Mouse (Mus musculus): Measurements from ENCODE around the gene Sympk.

Sympk gene

DNA sequence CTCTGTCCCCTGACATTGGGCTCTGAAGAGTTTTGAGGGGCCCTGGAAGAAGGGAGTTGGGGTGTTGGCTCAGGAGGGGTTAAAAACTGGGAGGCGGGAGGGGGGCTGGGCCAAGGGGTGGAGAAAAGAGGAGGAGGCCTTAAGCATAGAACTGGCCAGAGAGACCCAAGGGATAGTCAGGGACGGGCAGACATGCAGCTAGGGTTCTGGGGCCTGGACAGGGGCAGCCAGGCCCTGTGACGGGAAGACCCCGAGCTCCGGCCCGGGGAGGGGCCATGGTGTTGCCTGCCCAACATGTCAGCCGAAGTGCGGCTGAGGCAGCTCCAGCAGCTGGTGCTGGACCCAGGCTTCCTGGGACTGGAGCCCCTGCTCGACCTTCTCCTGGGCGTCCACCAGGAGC is 59.5 kb downstream of the Sympk start, which contains the start of gene Dmpk:
Gene Dmpk, plus strand, starts transcription at position 149 of the 400 bp plus-strand sequence.
- no peak for DNase-seq (ENCODE audit: low read depth, low spot score)

DNA sequence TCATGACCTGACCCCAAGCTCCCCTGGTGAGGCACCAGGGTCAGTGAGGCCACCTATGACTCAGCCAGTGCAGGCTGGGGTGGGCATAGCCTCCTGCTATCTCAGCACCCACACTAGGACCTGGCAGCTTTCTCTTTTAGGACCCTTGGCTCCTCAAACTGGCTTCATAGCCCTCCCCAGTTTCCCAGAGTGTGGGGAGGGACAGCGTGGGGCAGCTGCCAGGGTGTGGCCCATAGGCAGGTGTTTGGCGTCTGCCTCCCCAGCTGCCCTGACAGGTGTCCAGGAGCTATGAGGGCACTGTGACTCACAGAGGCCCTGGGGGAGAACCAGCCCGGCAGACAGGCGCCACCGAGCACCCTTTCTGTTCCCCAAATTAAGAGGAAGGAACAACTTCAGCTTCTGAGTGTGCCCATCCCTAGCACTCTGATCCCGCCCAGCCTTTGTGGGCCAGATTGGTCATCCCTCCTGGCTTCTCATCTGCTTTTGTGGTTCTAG is 60.1 kb downstream of the Sympk start:
- DNase-seq (ENCODE audit: low read depth, low spot score): no peak

DNA sequence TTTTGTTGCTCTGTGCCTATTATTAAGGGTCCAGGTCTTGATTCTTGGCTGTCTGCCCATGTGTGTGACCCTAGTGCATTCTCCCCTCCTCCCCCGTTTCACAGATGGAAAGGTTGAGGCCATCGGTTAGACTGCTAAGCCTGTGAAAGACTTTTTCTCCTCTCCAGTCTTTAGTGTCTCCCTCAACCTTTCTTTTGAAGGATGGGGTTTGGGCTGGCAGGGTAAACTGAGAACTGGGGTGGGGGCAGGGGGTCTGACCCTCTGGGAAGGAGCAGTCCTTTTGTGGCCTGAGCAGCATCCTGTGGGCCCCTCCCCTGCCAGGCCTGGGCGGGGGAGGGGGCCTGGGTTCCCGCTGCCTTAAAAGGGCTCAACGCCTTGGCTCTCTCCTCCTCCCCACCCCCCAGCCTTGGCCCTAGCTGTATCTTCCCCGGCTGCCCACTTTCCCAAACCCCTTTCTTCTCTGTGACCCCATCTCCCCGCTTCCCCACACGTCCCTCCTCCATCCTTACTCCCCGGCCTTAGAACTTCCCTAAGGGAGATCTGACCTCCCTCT is 60.8 kb downstream of the Sympk start:
- no peak for DNase-seq (ENCODE audit: low read depth, low spot score)

DNA sequence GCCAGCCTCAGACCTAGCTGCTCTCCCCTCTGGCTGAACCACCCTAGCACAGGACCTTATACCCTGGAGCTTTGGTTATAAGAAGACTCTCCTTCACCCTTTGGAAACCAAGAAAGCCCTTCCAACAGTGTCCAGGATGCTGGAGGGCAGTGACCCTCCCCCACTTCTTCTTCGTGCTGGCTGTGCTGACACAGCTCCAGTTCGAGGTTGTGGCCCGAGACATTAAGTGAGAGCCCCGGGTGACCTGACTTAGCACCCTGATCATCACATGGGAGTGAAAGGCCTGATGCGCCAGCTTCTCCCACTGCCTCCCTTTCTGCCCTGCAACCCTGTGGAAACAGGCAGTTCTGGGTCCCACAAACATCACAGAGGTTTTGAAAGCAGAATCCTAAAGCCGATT is 61.3 kb downstream of the Sympk start:
- no peak for DNase-seq (ENCODE audit: low read depth, low spot score)

DNA sequence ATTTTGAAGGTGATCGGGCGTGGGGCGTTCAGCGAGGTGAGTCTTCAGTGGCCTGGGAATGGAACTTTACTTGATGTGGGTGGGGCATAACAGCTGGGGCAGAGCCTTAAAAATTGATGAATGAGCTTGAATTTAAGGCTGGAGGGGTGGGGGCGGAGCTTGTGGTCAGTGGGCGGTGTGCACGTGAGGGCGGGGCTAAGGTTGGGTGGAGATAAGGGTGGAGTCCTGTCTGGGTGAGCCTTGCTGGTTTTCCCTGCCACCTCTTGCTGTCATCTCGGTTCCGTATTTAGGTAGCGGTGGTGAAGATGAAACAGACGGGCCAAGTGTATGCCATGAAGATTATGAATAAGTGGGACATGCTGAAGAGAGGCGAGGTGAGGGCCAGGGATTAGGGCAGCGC is 61.9 kb downstream of the Sympk start:
- peak; percentile 64 for DNase-seq (ENCODE audit: low read depth, low spot score)

DNA sequence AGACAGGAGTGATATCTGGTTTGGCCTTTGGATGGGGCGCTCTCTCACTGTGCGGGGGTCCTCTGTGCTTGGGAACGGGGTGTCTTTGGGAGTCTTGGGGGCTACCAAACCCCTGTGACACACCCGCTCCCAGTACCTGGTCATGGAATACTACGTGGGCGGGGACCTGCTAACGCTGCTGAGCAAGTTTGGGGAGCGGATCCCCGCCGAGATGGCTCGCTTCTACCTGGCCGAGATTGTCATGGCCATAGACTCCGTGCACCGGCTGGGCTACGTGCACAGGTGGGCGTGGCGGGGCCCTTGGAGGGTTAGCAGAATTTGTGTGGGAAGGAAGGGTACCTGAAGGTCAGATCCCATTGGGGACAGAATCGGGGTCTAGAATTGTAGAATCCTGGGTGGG is 62.6 kb downstream of the Sympk start:
- DNase-seq (ENCODE audit: low read depth, low spot score): no peak

DNA sequence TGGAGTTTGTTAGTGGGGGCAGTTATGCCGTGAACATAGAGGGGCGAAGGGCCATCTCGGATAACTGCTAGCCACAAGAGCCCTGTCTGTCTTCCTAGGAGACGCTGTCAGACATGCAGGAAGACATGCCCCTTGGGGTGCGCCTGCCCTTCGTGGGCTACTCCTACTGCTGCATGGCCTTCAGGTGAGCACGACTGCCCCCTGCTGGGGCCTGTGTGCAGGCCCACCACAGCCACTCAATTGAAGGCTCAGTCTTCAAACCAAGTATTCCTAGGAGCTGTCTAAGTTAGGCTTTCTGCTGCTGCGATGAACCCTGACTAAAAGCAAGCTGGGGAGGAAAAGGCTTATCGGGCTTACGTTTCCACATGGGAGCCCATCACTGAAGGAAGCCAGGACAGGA is 64.6 kb downstream of the Sympk start:
- DNase-seq (ENCODE audit: low read depth, low spot score): peak; percentile 85

DNA sequence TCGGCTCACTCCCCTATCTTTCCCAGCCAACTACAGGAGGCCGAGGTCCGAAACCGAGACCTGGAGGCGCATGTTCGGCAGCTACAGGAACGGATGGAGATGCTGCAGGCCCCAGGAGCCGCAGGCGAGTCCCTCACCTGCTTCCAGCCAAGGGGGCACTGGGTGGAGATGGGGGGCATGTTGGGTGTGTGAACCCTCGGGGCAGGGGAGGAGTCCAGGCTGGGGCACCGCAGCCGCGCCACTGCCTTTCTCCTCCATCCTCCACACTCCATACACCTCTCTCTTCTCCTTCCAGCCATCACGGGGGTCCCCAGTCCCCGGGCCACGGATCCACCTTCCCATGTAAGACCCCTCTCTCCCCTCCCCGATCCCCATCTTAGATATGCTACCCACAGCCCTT is 67.7 kb downstream of the Sympk start:
- no peak for DNase-seq (ENCODE audit: low read depth, low spot score)

DNA sequence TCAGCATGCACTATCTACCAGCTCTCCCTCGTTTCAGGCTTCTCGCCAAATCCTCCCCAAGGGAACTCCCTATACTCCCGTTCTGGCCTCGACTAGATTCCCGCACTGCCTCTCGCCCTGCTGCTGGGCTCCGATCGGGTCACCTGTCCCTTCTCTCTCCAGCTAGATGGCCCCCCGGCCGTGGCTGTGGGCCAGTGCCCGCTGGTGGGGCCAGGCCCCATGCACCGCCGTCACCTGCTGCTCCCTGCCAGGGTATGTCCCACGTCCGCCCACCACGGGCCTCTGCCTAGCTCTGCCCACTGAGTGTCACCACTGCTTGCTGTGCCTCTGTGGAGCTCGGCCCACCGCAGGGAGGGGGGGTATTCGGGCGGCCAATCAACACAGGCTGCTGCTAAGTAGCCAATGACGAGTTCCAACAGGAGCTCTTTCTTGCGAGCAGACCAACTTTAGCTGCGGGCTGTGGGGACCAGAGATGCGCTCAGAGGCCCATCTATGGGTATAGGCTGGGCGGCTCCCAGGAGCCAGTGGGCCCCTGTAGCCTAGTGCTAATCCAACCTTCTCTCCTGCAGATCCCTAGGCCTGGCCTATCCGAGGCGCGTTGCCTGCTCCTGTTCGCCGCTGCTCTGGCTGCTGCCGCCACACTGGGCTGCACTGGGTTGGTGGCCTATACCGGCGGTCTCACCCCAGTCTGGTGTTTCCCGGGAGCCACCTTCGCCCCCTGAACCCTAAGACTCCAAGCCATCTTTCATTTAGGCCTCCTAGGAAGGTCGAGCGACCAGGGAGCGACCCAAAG is 68.4 kb downstream of the Sympk start:
- DNase-seq (ENCODE audit: low read depth, low spot score): peak; percentile 43

DNA sequence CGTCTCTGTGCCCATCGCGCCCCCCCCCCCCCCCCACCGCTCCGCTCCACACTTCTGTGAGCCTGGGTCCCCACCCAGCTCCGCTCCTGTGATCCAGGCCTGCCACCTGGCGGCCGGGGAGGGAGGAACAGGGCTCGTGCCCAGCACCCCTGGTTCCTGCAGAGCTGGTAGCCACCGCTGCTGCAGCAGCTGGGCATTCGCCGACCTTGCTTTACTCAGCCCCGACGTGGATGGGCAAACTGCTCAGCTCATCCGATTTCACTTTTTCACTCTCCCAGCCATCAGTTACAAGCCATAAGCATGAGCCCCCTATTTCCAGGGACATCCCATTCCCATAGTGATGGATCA is 69.0 kb downstream of the Sympk start:
- peak; percentile 91 for DNase-seq (ENCODE audit: low read depth, low spot score)

DNA sequence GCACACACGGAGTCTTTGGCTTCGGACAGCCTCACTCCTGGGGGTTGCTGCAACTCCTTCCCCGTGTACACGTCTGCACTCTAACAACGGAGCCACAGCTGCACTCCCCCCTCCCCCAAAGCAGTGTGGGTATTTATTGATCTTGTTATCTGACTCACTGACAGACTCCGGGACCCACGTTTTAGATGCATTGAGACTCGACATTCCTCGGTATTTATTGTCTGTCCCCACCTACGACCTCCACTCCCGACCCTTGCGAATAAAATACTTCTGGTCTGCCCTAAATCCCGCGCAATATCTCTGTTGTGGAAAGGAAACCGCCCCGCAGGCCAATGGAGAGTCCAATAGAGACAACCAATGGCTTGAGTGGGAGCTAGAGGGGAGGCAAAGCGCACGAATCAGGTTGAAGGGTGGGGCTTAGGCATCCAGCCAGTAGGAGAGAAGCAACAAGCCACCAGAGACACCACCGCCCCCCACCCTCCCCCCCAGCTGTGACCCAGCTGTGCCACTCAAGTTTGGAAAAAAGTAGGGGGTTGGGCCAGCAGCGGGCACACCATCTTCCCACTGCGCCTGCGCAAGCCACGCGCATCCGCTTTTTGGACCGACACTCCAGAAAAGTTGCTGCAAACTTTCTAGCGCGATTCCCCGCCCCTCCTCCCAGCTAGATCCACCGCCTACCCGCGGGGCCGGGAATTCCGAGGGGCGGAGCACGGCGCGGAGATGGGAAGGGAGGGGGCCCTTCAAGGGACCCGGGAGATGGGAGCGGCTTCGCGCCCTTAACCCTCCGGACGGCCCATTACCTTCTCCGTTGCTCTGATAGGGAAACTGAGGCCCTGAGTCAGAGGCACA is 69.6 kb downstream of the Sympk start:
- DNase-seq (ENCODE audit: low read depth, low spot score): peak; percentile 92

DNA sequence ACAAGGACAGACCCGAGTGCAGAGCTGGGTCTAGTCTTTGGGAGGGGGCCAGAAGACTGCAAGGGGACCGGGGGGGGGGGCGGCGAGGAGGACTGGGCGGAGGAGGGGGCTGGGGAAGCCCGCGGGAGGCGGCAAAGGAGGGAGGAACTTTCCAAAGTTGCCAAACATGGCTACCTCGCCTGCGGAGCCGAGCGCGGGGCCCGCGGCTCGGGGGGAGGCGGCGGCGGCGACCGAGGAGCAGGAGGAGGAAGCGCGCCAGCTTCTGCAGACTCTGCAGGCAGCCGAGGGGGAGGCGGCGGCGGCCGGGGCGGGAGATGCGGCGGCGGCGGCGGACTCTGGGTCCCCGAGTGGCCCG is 70.3 kb downstream of the Sympk start, which contains the start of gene Six5:
Gene Six5, plus strand, starts transcription at position 124 of the 355 bp plus-strand sequence.
- peak; percentile 71 for DNase-seq (ENCODE audit: low read depth, low spot score)

DNA sequence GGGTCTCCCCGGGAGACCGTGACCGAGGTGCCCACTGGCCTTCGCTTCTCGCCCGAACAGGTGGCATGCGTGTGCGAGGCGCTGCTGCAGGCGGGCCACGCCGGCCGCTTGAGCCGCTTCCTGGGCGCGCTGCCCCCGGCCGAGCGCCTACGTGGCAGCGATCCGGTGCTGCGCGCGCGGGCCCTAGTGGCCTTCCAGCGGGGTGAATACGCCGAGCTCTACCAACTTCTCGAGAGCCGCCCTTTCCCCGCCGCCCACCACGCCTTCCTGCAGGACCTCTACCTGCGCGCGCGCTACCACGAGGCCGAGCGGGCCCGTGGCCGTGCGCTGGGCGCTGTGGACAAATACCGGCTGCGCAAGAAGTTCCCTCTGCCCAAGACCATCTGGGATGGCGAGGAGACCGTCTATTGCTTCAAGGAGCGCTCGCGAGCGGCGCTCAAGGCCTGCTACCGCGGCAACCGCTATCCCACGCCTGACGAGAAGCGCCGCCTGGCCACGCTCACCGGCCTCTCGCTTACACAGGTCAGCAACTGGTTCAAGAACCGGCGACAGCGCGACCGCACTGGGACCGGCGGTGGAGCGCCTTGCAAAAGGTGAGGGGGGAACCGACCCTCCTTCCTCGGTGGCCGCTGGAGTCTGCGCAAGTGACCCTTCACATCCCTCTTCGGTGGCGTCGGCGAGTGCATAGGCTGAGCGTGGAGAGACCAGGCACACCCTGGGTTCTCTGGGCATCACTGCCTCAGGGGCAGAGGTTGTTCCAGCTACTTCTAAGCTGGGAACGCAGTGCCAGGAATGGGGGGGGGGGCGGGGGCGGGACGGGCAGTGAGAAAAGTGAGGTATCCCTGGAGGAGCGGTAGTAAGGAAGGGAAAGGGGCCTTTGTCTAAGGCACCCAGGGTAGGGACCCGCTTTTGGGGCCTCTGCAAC is 70.9 kb downstream of the Sympk start:
- DNase-seq (ENCODE audit: low read depth, low spot score): peak; percentile 63

DNA sequence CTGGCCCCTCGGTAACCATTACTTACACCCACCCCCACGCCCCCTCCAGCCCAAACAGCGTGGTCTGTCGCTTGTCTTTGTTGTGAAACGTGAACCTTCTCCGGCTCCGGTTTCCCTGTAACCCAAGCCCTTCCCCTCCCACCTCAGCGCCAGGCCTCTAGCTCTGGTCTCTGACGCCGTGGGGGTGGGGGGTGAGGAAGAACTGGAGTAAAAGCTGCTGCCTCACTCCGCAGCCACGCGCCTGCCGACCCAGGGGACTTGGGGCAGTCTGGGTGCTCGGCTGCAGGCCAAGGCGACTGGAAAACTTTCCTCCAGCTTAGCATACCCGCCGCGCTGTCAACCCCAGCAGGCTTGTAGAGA is 71.6 kb downstream of the Sympk start:
- no peak for DNase-seq (ENCODE audit: low read depth, low spot score)

DNA sequence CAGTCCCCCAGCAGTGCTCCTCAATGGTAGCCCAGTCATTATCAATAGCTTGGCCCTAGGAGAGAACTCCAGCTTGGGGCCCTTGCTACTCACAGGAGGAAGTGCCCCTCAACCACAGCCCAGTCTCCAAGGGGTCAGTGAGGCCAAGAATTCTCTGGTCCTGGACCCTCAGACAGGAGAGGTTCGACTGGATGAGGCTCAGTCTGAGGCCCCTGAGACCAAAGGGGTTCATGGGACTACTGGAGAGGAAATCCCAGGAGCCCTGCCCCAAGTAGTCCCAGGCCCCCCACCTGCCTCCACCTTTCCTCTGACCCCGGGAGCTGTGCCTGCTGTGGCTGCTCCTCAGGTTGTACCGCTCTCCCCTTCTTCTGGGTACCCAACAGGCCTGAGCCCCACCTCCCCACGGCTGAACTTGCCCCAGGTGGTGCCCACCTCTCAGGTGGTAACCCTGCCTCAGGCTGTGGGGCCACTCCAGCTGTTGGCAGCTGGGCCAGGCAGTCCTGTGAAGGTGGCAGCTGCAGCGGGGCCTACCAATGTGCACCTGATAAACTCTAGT is 72.3 kb downstream of the Sympk start:
- DNase-seq (ENCODE audit: low read depth, low spot score): no peak

DNA sequence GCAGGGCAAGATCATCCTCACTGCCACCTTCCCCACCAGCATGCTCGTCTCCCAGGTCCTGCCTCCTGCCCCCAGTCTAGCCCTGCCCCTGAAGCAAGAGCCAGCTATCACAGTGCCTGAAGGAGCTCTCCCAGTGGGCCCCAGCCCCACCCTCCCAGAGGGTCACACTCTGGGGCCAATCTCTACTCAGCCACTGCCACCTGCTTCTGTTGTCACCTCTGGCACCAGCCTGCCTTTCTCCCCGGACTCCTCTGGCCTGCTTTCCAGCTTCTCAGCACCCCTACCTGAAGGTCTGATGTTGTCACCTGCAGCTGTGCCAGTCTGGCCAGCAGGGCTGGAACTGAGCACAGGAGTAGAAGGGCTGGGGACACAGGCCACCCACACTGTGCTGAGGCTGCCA is 73.0 kb downstream of the Sympk start:
- no peak for DNase-seq (ENCODE audit: low read depth, low spot score)

DNA sequence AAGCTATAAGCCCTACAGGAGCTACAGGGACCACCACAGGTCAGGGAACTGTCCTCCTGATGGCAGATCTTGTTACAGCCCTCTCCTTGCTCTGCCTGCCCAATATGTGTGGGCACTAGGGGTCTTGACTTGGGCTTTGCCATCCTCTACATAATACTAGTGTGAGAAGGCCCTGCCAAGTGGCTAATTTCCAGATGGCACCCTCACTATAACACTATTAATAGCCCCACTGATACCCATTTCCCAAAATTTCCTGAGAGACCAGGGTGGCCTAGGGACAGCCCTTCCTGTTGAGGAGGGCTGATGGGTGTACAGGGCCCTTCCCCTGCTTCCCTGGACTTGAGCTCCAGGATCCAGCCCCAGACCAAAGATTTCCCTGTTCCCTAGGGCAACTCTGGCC is 73.7 kb downstream of the Sympk start:
- no peak for DNase-seq (ENCODE audit: low read depth, low spot score)

DNA sequence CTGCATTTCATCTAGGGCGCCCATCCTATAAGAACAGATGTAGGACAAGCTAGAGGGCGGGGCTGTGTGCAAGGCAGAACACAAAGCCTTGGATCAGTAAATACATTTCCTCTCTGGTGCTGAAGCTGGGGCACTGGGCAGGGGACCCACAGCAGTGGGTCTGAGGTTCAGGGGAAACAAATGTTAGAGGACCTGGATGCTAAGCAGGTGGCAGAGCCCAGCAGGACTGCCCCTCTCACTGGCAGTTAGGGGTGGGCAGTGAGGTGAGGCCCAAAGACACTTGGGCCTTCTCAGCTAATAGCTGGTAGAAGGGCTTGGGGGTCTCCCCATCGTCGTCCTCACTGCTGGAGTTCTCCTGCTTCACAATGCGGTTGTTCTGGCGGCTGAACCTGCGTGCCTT is 74.6 kb downstream of the Sympk start:
- no peak for DNase-seq (ENCODE audit: low read depth, low spot score)

DNA sequence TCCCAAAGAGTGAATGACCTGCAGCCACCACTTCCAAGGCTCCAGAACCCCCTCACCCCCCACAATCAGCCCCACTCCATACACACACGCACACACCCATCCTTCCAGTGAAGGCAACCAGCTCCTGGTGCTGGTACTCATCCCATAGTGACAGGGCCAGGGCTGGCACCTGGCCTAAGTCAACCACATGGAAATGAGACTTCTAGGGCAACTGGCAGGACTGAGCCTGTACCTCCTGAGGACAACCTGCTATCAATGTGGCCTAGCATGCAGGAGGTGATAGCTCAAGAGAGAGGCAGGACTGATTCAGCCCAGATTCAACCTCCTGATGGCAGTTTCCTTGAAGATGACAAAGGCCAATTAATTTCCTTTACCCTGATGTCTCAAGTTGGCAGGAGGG is 76.1 kb downstream of the Sympk start:
- DNase-seq (ENCODE audit: low read depth, low spot score): no peak

DNA sequence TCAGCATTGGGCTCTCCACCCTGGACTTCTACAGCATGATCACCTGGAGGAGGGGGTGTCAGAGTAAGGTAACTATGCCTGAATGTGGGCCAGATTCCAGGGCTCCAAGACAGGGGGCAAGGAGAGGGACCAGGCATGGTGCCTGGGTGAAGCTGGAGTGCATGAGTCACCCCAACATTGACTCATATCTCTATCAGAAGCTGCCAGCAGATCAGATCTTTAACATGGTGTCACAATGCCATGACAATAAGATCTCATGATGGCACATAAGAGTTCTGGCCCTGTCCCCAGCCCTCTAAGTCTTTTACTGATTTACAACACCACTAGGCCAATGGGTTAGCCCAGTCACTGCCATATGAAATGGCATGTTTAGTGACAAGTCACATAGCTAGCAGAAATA is 79.6 kb downstream of the Sympk start:
- no peak for DNase-seq (ENCODE audit: low read depth, low spot score)

Measured in CD4-positive, CD25-positive, alpha-beta regulatory T cell, adult 2 months (primary cell).